Mouse (Mus musculus) stomach, postnatal 0 days (tissue): Measurements from ENCODE around the gene Srrt.

Experiments used
- CTCF ChIP-seq: IDR thresholded peaks from 2 replicates; pipeline ENCODE4 v1.5.1; 2016; ENCODE audit warnings: antibody characterized with exemption, low read depth, mild to moderate bottlenecking, moderate library complexity
- EP300 ChIP-seq: optimal IDR thresholded peaks from 2 replicates; pipeline ENCODE3; 2016; ENCODE audit warnings: antibody characterized with exemption

DNA sequence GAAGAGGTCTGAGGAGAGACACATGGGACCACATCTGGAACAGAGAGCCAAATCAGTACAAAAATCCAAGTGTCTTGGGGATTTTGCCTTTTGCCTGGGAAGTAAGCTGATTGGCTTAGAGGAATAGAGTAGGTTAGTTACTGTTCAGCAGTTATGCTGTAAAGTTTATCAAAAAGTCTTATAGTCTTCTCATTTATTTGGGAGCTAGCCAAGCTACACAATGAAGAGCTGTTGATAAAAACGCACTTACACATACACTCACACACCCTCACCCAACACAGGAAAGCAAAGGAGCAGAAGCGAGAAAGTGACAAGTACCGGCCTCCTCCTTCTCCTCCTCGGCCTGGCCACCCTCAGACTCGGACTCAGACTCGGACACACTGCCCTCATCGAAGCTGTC lies 8.2 kb downstream of the Srrt start:
- TF ChIP-seq CTCF (no peak), EP300 (no peak)
